Mouse (Mus musculus) adipocyte (in vitro differentiated cells): ENCODE data around the gene Gm17545.

Experiments used
- DNase-seq: peaks from one replicate; pipeline ENCODE4 v3.0.0-alpha.2; 2016; ENCODE audit warnings: low spot score

Gene Gm17545

DNA sequence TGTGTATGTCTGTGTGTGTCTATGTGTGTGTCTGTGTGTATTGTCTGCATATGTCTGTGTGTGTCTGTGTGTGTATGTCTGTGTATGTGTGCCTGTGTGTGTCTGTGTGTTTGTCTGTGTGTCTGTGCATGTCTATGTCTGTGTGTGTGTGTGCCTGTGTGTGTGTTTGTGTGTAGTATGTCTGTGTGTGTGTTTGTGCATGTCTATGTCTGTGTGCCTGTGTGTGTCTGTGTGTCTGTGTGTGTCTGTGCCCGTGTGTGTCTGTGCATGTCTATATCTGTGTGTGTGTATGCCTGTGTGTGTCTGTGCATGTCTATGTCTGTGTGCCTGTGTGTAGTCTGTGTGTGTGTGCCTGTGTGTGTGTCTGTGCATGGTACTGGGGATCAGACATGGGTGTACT lies 9.0 kb upstream of the Gm17545 start:
- DNase-seq = no peak

DNA sequence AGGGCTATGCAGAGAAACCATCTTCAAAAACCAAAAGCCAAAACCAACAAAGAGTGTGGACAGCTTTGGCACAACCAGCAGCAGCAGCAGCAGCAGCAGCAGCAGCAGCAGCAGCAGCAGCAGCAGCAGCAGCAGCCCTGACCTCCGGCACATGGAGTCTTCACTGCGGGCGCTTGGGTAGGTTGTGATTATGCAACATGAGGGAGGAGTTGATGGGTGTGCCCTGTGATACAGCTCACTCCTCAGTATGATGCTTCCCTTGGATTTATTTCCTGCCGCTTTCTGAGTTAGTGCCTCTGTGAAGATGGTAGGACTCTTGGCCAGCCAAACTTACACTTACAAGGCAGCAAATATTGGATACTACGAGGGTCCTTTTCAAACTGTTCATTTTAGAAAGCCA lies 6.9 kb upstream of the Gm17545 start:
- DNase-seq = no peak

DNA sequence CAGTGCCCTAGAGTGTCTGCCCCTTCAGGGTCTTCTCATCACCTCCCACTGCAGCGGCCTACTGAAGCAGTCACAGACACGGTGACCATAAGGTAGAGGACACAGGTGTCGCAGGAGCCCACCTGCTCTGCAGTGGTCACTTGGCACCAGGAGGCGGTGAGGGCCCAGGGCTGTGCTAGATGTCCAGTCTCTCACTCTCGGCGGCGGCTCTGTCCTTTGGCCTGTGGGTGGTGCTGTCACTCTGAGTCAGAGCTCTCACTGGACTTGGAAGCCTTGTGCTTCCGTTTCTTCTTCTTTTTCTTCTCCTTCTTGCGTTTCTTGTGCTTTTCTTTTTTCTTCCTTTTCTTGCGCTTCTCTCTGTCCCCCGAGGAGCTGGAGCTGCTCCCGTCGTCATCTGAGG lies 5.7 kb upstream of the Gm17545 start:
- DNase-seq = no peak

DNA sequence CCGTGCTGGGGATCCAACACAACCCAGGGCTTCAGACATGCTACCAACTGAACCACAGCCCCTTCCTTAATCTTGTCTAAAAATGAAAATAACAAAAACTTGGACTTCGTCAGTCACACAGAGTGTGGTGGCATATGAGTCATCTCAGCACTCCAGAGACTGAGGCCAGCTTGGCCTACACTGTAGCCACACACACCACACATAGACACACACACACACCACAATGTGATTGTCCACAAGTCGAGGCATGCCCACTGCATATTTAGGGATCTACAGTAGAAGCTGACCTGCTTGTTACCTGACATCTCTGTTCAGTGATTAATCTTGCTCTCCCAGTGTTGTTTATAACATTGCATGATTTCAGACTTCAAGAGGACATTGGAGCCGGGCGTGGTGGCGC lies 4.9 kb upstream of the Gm17545 start:
- no peak for DNase-seq

DNA sequence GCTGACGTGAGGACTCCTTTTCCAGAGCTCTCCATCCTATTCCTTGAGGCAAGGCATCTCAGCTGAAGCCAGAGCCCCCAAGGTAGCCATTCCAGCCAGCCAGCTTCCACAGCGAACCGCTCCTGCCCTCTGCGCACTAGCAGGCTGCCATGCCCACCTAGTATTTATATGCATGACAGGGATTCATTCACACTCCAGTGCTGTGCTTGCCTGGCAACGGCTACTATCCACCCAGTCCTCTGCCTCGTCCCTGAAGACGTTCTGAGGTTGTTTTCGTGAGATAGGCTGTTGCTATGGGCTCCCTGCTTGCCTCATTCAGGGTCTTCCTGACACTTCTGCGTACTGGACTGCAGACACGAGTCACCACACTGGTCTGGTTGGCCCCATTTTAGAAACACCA lies 1.4 kb upstream of the Gm17545 start:
- no peak for DNase-seq

DNA sequence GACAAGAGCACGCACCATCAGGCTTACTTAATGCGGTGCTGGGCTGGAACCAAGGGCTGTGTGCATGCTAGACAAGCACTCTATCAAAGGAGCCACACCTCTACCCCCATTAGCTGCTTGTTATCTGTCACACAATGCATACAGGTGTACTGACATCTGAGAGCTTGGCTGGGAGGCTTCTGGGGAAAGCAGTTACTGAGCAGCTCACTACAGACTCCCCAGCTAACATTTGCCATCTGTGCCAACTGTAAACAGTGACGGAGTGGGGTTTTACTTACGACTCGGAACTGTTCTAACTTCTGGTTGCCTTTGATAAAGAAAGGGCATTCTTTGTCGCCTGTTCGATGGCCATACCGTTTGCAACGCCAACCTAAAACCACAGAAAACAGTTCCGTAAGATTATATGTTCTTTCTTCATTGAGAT lies 577 bp upstream of the Gm17545 start:
- no peak for DNase-seq

DNA sequence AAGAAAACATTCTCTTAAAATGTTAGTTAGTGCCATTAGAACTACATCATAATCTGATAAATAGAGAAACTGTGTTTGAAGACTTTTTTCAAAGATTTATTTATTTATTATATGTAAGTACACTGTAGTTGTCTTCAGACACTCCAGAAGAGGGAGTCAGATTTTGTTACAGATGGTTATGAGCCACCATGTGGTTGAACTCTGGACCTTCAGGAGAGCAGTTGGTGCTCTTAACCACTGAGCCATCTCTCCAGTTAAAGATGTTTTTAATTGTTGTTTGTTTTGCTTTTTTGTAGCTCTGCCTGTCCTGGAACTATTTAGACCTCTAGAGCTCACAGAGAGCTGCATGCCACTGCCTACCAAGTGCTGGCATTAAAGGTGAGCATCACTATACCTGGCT lies 951 bp downstream of the Gm17545 start:
- DNase-seq = no peak

DNA sequence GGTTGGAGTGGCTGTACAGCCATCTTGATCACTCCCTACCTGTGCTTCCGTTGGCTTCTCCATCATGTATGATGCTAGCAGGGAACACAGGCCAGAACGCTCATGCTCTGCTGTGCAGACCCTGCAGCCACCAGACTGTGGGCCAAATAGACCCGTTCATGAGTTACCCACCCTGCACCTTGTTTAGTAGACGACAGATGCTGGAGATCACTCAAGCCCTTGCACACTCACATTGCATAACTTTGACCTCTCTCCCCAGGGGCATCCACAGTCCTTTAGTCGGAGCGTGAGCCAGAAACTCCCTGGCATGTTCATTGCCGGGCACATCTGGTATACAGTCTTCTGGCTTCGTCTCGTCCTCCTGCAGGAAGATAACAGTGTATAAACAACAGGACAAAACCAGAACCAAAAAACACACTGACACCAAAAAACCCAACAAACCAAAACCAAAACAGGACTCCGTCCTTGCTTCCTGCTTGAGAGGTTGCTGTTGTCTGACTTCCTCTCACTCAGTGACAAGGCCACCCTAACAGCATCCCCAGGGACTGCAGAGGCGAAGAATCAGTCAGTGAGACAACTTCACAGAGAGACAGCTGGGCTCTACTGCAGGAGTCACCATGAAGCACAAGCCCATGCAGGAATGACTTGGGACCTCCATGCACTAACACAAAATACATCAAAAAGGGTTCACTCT lies 3.2 kb downstream of the Gm17545 start:
- peak; percentile 50 for DNase-seq

DNA sequence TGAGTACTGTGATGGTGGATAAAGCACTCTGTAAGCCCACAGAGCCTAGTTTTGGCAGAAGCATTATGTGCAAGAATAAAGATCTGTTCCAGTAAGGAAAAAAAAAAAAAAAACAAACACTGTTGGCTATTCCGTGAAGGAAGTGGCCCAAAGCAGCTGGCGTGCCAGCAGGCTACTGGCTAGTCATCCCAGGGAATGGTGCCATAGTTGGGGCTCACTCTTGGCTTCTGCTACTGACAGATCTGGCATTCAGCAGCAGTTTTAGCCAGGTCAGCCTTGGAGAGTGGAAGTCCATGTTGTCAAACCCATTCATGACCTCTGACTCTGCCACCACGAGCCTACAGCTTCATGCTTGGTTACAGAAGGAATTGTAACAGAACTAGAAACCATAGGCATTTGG lies 7.9 kb downstream of the Gm17545 start:
- peak; percentile 94 for DNase-seq

DNA sequence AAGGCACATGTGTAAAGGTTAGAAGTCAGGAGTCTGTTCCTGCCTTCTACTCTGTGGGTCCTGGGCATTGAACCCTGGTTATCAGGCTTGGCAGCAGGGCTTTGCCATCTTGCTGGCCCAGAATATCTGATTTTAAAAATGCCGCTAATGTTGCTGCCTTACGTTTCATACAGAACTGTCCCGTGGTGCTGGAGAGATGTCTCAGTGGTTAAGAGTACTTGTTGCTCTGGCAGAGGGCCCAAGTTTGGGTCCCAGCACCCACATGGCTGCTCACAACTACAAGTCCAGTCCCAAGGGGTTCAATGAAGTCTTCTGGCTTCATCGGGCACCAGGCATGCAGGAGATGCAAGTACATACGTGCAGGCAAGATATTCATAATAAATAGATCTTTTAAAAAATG lies 12.1 kb downstream of the Gm17545 start:
- DNase-seq = no peak

DNA sequence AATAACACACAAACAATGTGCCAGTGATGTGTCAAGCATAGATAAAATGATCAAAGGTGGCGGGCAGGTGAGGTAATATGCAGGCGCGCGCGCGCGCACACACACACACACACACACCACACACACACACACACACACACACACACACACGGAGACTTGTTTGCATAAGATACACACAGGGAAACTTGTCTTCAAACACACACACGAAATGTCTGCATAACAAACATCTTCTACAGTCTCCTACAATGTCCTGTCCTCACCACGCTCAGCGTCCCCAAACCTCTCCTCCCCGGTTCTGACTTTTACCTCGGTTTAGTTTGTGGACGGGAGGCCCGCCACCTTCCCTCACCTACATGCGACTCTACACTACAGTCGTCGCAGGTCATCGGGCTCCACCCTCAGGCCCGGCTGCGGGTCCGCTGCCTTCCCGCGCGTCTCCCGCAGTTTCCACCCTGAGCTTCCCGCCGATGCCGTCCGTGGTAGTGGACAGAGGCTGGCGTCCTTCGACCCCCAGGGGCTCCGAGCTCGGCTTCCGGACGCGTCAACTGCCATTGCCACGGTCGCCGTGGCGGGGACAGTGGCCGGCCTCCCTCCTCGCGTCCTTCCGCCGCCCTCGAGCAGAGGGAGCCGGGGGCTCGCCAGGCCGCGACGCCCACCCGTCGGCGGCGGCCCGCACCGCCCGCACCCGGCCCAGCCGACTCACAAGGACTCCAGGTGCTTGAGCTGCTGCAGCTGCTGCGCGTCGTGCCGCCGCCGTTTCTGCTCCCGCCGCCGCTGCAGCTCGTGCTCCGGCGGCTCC lies 13.5 kb downstream of the Gm17545 start:
- peak; percentile 35 for DNase-seq

DNA sequence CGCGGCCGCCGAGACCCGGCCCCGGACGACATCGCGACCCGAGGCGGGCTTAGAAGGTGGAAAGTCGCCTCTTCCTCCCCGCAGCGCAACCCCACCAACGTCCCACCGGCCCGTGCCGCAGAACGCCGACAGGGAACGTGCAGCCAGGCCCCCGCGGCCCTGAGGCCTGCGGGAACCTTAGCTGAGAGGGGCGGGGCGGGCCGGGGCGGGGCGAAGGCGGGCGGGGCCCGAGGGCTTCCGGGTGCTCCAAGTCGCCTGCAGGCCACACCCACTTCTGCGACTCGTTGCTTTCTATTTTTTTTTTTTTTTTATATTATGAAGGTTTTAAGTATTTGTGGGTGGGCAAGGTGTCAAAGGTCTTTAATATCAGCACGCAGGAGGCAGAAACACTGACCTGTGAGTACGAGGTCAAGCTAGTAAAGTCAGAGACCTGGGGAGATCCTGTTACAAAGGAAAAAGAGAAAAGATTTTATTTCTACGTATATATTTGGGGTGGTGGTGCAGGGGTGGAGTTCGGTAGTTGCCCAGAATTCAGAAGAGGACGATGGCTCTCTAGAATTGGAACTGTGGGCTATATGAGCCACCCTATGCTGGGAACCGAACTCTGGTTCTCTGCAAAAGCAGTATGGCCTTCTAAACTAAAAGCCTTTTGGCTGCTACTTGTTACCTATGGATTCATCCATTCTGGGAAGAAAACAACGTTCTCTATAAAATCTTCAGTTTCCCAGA lies 14.2 kb downstream of the Gm17545 start:
- DNase-seq = peak; percentile 86

DNA sequence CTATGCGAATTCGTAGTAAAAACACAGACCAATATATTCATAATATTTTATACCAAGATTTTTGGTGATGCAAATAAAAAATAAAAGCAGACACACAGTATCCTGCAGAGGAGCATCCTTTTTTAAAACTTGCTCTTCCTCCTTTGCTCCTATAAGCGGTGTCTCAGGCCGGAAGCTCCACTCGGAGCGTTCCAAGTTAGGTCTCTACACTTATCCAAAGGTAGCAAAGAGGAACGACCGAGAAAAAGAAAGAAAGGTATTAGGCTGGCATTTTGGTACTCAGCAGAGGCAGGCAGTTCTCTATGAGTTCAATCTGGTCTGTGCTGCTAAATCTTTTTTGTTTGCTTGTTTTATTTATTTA lies 14.8 kb downstream of the Gm17545 start:
- no peak for DNase-seq

DNA sequence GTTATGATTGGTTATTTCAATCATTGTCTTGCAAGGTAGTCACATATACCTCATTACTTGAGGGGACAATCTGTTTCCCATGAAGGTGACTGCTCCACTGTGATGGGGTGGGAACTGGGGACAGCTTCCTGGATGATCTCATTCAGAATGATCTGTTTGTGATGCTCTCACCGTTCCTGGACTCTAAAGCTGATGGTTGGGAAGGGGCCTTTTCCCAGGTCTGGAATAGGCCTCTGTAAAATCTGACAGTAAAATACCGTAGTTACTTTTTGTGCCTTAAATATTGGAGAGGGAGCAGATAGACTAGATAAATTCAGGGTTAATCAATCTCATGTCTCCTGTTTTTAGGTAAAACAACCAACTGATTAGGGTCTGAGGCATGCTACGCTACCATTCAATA lies 15.6 kb downstream of the Gm17545 start, which contains the start of gene Rp9:
Rp9 (minus strand) TSS at position 101 of the 400 bp plus-strand sequence.
- no peak for DNase-seq

DNA sequence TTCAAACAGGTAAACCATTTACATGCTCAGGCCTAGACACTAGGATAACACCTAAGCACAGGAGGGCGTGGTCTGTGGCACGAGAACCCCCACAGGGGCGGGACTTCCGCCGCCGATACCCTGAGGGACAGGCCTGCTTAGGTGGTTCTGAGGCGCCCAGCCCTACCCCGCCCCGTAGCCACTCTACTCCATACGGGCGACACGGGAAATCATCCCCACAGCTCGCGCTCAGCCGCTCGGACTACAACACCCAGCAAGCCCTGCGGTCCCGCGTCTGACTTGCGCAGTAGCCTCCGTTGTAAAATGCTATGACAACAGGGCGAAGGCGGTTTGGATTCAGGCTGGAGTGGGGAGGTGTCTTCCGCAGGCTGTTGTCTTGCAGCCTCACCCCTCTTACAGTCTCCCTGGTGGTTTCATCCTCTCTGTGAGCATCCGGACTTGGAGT lies 21.4 kb downstream of the Gm17545 start, which contains the start of gene Bbs9:
Bbs9 (plus strand) TSS at position 292 of the 445 bp plus-strand sequence.
- DNase-seq = peak; percentile 81

DNA sequence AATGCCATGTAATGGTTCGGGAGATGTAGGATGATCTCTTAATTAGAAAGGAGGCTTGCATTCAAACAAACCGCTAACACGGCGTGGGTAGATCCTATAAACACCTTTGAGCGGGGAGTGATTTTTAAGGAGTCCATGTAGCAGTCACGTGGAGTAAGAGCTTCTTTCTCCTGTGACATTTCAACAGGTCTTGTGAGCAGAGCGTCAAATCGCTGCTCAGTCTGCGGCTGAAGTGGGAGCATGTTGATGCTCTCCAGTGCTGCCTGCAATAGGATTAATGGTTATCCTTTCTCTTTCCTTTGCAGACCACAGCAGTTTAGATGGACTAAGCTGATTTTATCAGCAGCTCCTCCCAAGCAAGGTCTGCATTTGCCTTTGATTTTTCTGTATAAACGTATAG lies 22.2 kb downstream of the Gm17545 start:
- no peak for DNase-seq

DNA sequence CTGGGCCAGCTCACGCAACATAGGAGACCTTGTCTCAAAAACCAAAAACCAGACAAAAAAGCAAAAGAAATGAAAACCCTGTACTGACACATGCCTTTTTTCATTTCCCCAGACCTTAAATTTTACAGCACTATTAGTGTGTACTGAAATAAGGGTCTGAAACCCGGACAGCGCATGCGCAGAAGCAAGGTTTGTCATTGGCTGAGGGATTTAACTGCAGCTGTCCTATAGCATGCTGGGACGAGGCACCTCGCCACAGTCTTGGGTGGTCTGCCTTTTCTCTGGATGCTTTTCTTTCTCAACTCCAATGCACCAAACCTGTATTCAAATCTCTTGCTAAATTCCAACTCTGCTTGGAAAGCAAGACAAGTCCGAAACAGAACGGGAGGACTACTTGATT lies 24.9 kb downstream of the Gm17545 start:
- DNase-seq = no peak

DNA sequence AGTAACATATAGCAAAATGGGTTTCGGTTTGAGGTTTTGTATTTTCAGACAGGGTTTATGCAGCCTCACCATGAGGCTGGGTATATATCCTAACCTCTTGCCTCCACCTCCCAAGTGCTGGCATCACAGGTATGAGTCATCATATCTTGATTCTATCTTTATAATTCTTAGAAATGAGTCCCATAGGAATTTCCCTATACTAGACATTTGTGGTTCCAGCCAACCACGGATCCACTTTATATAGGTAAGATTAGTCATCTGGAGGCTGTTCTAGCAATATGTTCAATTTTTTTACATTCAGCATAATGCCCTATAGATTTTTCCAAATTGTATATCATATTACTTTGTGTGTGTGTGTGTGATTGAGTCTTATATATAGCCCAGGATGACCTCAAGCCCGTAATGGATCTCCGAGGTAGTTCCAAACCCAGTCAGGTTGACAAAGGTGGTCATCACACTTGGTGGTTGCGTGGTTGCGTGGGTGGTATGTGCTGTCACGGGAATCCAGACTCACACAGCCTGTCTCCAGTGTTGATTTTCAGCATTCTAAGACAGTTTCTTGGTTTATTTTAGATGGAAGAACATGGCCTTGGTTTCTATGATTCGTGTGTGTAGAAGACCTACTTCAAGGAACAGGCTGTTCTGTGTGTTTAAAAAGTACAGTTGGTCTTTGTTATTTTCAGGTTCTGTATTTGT lies 29.9 kb downstream of the Gm17545 start:
- no peak for DNase-seq

DNA sequence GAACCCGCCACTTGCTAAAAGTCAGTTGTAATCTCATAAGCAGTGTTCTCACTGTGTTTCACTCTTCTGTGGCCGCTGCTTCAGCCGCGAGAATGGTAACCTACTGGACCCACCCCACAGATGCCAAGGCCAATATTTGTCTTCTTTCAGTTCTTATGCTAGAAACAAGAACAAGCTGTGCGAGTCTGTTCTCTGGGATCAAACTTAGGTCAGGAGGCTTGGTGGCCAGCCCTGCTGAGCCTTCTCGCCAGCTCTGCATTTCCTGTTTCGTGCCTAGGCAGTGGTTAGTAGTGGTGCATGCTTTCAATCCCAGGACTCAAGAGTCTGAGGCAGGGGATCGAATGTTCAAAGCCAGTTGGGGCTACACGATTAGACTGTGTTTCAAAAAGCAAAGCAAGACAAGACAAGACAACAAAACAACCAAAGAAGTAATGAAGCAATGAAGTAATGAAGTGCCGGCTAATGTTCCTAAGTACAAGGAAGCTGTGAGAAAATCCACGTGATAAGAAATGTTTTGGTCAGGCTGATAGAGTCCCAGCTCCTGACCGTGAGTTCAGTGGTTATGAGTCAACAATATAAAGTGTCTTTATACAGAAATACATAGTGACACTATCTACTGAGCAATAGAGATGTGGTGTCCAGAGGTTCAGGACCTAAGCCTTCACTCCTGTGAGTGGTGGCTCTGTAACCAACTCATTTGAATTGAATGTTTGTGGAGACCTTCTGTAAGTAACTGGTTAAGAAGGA lies 30.6 kb downstream of the Gm17545 start:
- DNase-seq = peak; percentile 16

DNA sequence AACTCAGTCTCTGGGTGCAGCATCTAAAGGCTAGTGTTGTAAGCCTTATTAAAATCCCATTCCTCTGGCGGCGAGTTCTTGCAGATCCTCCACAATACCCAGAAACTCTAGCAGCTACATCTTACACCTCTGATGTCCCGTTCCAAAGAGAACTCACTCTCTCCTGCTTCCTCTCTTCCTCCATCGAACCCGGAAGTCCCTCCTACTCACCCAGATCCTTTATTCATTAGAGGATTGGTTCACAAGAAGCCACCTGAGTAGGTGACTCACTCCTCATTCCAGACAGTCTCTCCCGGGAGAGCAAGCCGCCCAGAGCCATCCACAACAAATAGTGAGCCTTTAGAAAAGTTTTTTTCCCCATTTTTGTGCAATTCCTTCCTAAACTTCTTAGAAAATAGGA lies 32.1 kb downstream of the Gm17545 start:
- no peak for DNase-seq

DNA sequence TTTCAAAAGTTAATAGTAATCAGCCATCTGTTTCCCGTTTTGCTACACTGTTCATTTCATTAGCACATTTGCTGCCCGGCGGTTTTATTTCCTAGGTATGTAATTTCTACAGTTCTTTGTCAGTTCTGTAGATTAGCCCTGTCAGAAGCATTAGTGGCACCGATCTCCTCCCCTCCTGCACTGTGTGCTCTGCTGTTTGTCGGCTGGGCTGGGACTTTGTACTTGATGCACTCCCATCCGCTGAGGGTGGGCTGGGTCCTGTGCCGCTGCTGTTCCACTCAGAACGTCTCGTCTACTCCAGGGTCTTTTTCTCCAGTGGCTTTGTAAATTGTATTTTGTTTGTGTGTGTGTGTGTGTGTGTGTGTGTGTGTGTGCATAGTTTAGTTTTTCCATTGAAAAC lies 34.9 kb downstream of the Gm17545 start:
- no peak for DNase-seq
